ENCODE assay signal across 10 mouse cellular contexts in genomic region chr1:193189771-193190170, GRCm38 (mm10). TPM values are rescaled to one million over a fixed set of nuclear protein-coding genes. Genes with fewer than 3 reads are reported as not detected.
A peak's percentile ranks its signal among the peaks of the same experiment; 100 is the strongest.
DNase-seq lines count a peak whose midpoint lies in the region; ATAC-seq and TF ChIP-seq lines count a peak whose summit lies in the region.
"Had no signal": no experiment of that assay in that cellular context is flagged by ENCODE, and none has a peak within 500 bp of the region (broad histone marks: within the 10 kb centered on the region; RNA-seq: fewer than 3 reads in every experiment).

No protein-coding gene starts in this region.

- no peak for TF ChIP-seq POLR2A in cortical plate, adult 2 months (IDR thresholded peaks at IDR 0.05; ENCODE audit: extremely low read depth, insufficient read depth, low read length)

- no peaks in the 10 kb centered on the region for H3K9me3 ChIP-seq in kidney, embryonic 15.5 days (replicated peaks)
- H3K9me3 ChIP-seq in midbrain, embryonic 16.5 days (replicated peaks; ENCODE audit: control insufficient read depth, low read length, poor library complexity, severe bottlenecking): no peaks in the 10 kb centered on the region
- H3K9me3 ChIP-seq: G1E had no signal

- ATAC-seq in kidney, embryonic 15.5 days (replicated peaks; ENCODE audit: low FRiP score): no peak
- no peak for ATAC-seq in midbrain, embryonic 16.5 days

- no peak for DNase-seq in kidney, adult 8-10 months
- DNase-seq in heart, postnatal 4 days: peak; percentile 21
- DNase-seq in frontal cortex, postnatal 10 days (ENCODE audit: low spot score in 2 of 2): no peak
- no peak for DNase-seq in right cerebral cortex, postnatal 25 days
- no peak for DNase-seq in right cerebral cortex, postnatal 14 days
- DNase-seq: cerebellum, adult 9-10 months had no signal

- no peak for TF ChIP-seq CTCF in cortical plate, adult 2 months (IDR thresholded peaks at IDR 0.05; ENCODE audit: extremely low read depth, insufficient read depth, low read length)

- no peaks in the 10 kb centered on the region for H3K27me3 ChIP-seq in kidney, embryonic 15.5 days
- no peaks in the 10 kb centered on the region for H3K27me3 ChIP-seq in midbrain, embryonic 16.5 days (ENCODE audit: control insufficient read depth, insufficient read depth, low read depth, low read length)

- H3K4me2 ChIP-seq in kidney, embryonic 15.5 days: no peak overlapping the region
- no peak overlapping the region for H3K4me2 ChIP-seq in midbrain, embryonic 16.5 days (ENCODE audit: low read length)

- peak overlapping the region; percentile 82 for H3K27ac ChIP-seq in kidney, embryonic 15.5 days
- H3K27ac ChIP-seq in cortical plate, adult 2 months (ENCODE audit: insufficient read depth, low read length): peak overlapping the region; percentile 13; the same call in 1 of the 2 replicates
- H3K27ac ChIP-seq in midbrain, embryonic 16.5 days (ENCODE audit: low read length): peak overlapping the region; percentile 62

- H3K4me3 ChIP-seq in kidney, embryonic 15.5 days (replicated peaks): no peak overlapping the region
- H3K4me3 ChIP-seq in cortical plate, adult 2 months (ENCODE audit: insufficient read depth, low read length): no peak overlapping the region
- no peak overlapping the region for H3K4me3 ChIP-seq in midbrain, embryonic 16.5 days (ENCODE audit: low read depth, low read length)

- H3K36me3 ChIP-seq in kidney, embryonic 15.5 days: no peaks in the 10 kb centered on the region
- H3K36me3 ChIP-seq in midbrain, embryonic 16.5 days (ENCODE audit: control insufficient read depth, insufficient read depth, low read length): no peaks in the 10 kb centered on the region

- peaks cover 30% of the 10 kb centered on the region for H3K4me1 ChIP-seq in kidney, embryonic 15.5 days
- no peaks in the 10 kb centered on the region for H3K4me1 ChIP-seq in cortical plate, adult 2 months (ENCODE audit: control insufficient read depth, insufficient read depth, low read length)
- peaks cover 6% of the 10 kb centered on the region for H3K4me1 ChIP-seq in midbrain, embryonic 16.5 days (ENCODE audit: control insufficient read depth, insufficient read depth, low read length)

- 42% methylated on average over 3 of the region's 3 CpGs for WGBS in kidney, embryonic 15.5 days
- 53% methylated on average over 3 of the region's 3 CpGs for WGBS in midbrain, embryonic 16.5 days

- no peak overlapping the region for H3K9ac ChIP-seq in kidney, embryonic 15.5 days
- H3K9ac ChIP-seq in midbrain, embryonic 16.5 days (ENCODE audit: low read depth, low read length): no peak overlapping the region

RNA-seq across cellular contexts. Expression of gene Traf3ip3, which starts 11.7 kb away (rescaled TPM):
- polyA plus RNA-seq in kidney, embryonic 15.5 days (2015; fragmentation: Nextera tagmentation; extraction: Ambion mirVana): 3.5 and 4.3 TPM in 2 replicates
- polyA plus RNA-seq in cortical plate, adult 2 months (2012; rRNA removed): 1.6 and 2.4 TPM in 2 replicates
- 1 to 10 TPM; 1.0 to 1.4 TPM for total RNA-seq in heart, postnatal 4 days (2021)
- 0.77 and 1.1 TPM in 2 replicates for polyA plus RNA-seq in midbrain, embryonic 16.5 days (2015; fragmentation: Nextera tagmentation; extraction: Ambion mirVana)

RNA-seq across cellular contexts. Expression of gene Lamb3, which starts 17.7 kb away (rescaled TPM):
- 1.2 and 1.6 TPM in 2 replicates for polyA plus RNA-seq in kidney, embryonic 15.5 days (2015; fragmentation: Nextera tagmentation; extraction: Ambion mirVana)
- 0.79 and 2.4 TPM in 2 replicates for polyA plus RNA-seq in cortical plate, adult 2 months (2012; rRNA removed)
- 1 to 10 TPM; 8.3 to 9.7 TPM for total RNA-seq in heart, postnatal 4 days (2021)
- polyA plus RNA-seq in midbrain, embryonic 16.5 days (2015; fragmentation: Nextera tagmentation; extraction: Ambion mirVana): 0.67 and 0.75 TPM in 2 replicates

RNA-seq across cellular contexts. Expression of gene A130010J15Rik, which starts 21.9 kb away (rescaled TPM):
- polyA plus RNA-seq in kidney, embryonic 15.5 days (2015; fragmentation: Nextera tagmentation; extraction: Ambion mirVana): 14.2 and 16.3 TPM in 2 replicates
- polyA plus RNA-seq in cortical plate, adult 2 months (2012; rRNA removed): 3.7 and 4.0 TPM in 2 replicates
- 1 to 10 TPM; 5.3 to 7.8 TPM for total RNA-seq in heart, postnatal 4 days (2021)
- 12.6 and 12.9 TPM in 2 replicates for polyA plus RNA-seq in midbrain, embryonic 16.5 days (2015; fragmentation: Nextera tagmentation; extraction: Ambion mirVana)

RNA-seq across cellular contexts. Expression of gene Irf6, which starts 36.9 kb away (rescaled TPM):
- 13.3 and 14.0 TPM in 2 replicates for polyA plus RNA-seq in kidney, embryonic 15.5 days (2015; fragmentation: Nextera tagmentation; extraction: Ambion mirVana)
- polyA plus RNA-seq in cortical plate, adult 2 months (2012; rRNA removed): 0.71 and 0.83 TPM in 2 replicates
- total RNA-seq in heart, postnatal 4 days (2021): 1 to 10 TPM; 6.0 to 7.5 TPM
- 0.66 and 0.67 TPM in 2 replicates for polyA plus RNA-seq in midbrain, embryonic 16.5 days (2015; fragmentation: Nextera tagmentation; extraction: Ambion mirVana)

RNA-seq across cellular contexts. Expression of gene Diexf, which starts 59.7 kb away (rescaled TPM):
- 9.2 and 9.9 TPM in 2 replicates for polyA plus RNA-seq in kidney, embryonic 15.5 days (2015; fragmentation: Nextera tagmentation; extraction: Ambion mirVana)
- polyA plus RNA-seq in cortical plate, adult 2 months (2012; rRNA removed): 22.1 and 22.7 TPM in 2 replicates
- 10 to 100 TPM; 10.2 to 11.8 TPM for total RNA-seq in heart, postnatal 4 days (2021)
- polyA plus RNA-seq in midbrain, embryonic 16.5 days (2015; fragmentation: Nextera tagmentation; extraction: Ambion mirVana): 8.9 and 9.7 TPM in 2 replicates

Comparison
In these comparisons a context has a peak if more than half of its experiments do, and no peak if none do; other contexts are left out.
1. H3K27ac ChIP-seq: peak in every context shown above with its lines; median percentile 82 in kidney, embryonic 15.5 days; 62 in midbrain, embryonic 16.5 days; 13 in cortical plate, adult 2 months.